Mouse (Mus musculus): ENCODE measurements at regions not wholly inside any gene's neighbourhood (a gene's known extent, or its start where the extent isn't known, plus 50 kb on each side); places are given as distances from the start of the nearest gene placed in this dataset.
A peak's percentile ranks its signal among the peaks of the same experiment; 100 is the strongest.

- intact Hi-C loops (cut with DNase I) = no loop called here
Measured at GRCm38 (mm10) chr12:25265560-25266525, 168.9 kb upstream of the Id2 start.

GRCm38 (mm10) chr12:25265066-25265465 lies 168.1 kb upstream of the Id2 start:
- no peak for DNase-seq (ENCODE audit: low spot score in 2 of 2)
- intact Hi-C loops (cut with DNase I) = no loop called here

More at GRCm38 (mm10) chr12:25265560-25266525, 168.9 kb upstream of the Id2 start:
- DNase-seq (ENCODE audit: low spot score in 2 of 2) = no peak

- intact Hi-C loops (cut with DNase I) = no loop called here
- no peak for DNase-seq (ENCODE audit: low spot score in 2 of 2)
Measured at GRCm38 (mm10) chr12:25264408-25264807, 167.5 kb upstream of the Id2 start.

- intact Hi-C loops (cut with DNase I) = no loop called here
- no peak for DNase-seq (ENCODE audit: low spot score in 2 of 2)
Measured at GRCm38 (mm10) chr12:25262461-25262860, 165.5 kb upstream of the Id2 start.

- intact Hi-C loops (cut with DNase I) = no loop called here
- DNase-seq (ENCODE audit: low spot score in 2 of 2) = no peak
Measured at GRCm38 (mm10) chr12:25259123-25259522, 162.2 kb upstream of the Id2 start.

- intact Hi-C loops (cut with DNase I) = no loop called here
- DNase-seq (ENCODE audit: low spot score in 2 of 2) = no peak
Measured at GRCm38 (mm10) chr12:25256268-25256667, 159.3 kb upstream of the Id2 start.

GRCm38 (mm10) chr12:25254716-25255115 lies 157.8 kb upstream of the Id2 start:
- no peak for DNase-seq (ENCODE audit: low spot score in 2 of 2)
- intact Hi-C loops (cut with DNase I) = no loop called here

- intact Hi-C loops (cut with DNase I) = no loop called here
- DNase-seq (ENCODE audit: low spot score in 2 of 2) = peak in 1 of 2 experiments; percentile 26
Measured at GRCm38 (mm10) chr12:25252776-25253510, 156.0 kb upstream of the Id2 start.

- intact Hi-C loops (cut with DNase I) = no loop called here
- no peak for DNase-seq (ENCODE audit: low spot score in 2 of 2)
Measured at GRCm38 (mm10) chr12:25251411-25252171, 154.7 kb upstream of the Id2 start.

GRCm38 (mm10) chr12:25250881-25251280 lies 153.9 kb upstream of the Id2 start:
- intact Hi-C loops (cut with DNase I) = no loop called here

GRCm38 (mm10) chr12:25248681-25249366 lies 151.9 kb upstream of the Id2 start:
- intact Hi-C loops (cut with DNase I) = loop anchor here (5.0 kb wide), 1 partner anchor 152 kb away; the partner anchor contains the start of gene Id2
- peak in 1 of 2 experiments; percentile 36 for DNase-seq (ENCODE audit: low spot score in 2 of 2)

More at GRCm38 (mm10) chr12:25250881-25251280, 153.9 kb upstream of the Id2 start:
- no peak for DNase-seq (ENCODE audit: low spot score in 2 of 2)

GRCm38 (mm10) chr12:25246566-25246965 lies 149.6 kb upstream of the Id2 start:
- intact Hi-C loops (cut with DNase I) = loop anchor here (5.0 kb wide), 1 partner anchor 149 kb away; the partner anchor contains the start of gene Id2
- DNase-seq (ENCODE audit: low spot score in 2 of 2) = no peak

- intact Hi-C loops (cut with DNase I) = loop anchor here (5.0 kb wide), 1 partner anchor 148 kb away; the partner anchor contains the start of gene Id2
Measured at GRCm38 (mm10) chr12:25245661-25246060, 148.7 kb upstream of the Id2 start.

GRCm38 (mm10) chr12:25245251-25245650 lies 148.3 kb upstream of the Id2 start:
- intact Hi-C loops (cut with DNase I) = loop anchor here (5.0 kb wide), 1 partner anchor 148 kb away; the partner anchor contains the start of gene Id2
- DNase-seq (ENCODE audit: low spot score in 2 of 2) = no peak

More at GRCm38 (mm10) chr12:25245661-25246060, 148.7 kb upstream of the Id2 start:
- DNase-seq (ENCODE audit: low spot score in 2 of 2) = no peak

- peak in 1 of 2 experiments; percentile 68 for DNase-seq (ENCODE audit: low spot score in 2 of 2)
- intact Hi-C loops (cut with DNase I) = loop anchor here (5.0 kb wide), 1 partner anchor 147 kb away; the partner anchor contains the start of gene Id2
Measured at GRCm38 (mm10) chr12:25244666-25245065, 147.7 kb upstream of the Id2 start.

- intact Hi-C loops (cut with DNase I) = no loop called here
Measured at GRCm38 (mm10) chr12:25243901-25244300, 147.0 kb upstream of the Id2 start.

GRCm38 (mm10) chr12:25242369-25242768 lies 145.4 kb upstream of the Id2 start:
- intact Hi-C loops (cut with DNase I) = no loop called here
- DNase-seq (ENCODE audit: low spot score in 2 of 2) = no peak

More at GRCm38 (mm10) chr12:25243901-25244300, 147.0 kb upstream of the Id2 start:
- no peak for DNase-seq (ENCODE audit: low spot score in 2 of 2)

GRCm38 (mm10) chr12:25241675-25242074 lies 144.7 kb upstream of the Id2 start:
- intact Hi-C loops (cut with DNase I) = no loop called here

GRCm38 (mm10) chr12:25240796-25241195 lies 143.9 kb upstream of the Id2 start:
- peak in 1 of 2 experiments; percentile 40 for DNase-seq (ENCODE audit: low spot score in 2 of 2)
- intact Hi-C loops (cut with DNase I) = loop anchor here (1.0 kb wide), 1 partner anchor 79 kb away; no protein-coding TSS in a partner anchor

More at GRCm38 (mm10) chr12:25241675-25242074, 144.7 kb upstream of the Id2 start:
- no peak for DNase-seq (ENCODE audit: low spot score in 2 of 2)
